Mouse (Mus musculus) CD8-positive naive resting alpha-beta T cell, adult 57 days (primary cell): ENCODE results near the gene Sptlc3. TPM values are rescaled to one million over a fixed set of nuclear protein-coding genes. Genes with fewer than 3 reads are reported as not detected.

ENCODE experiments used
- total RNA-seq: library from RNA; stranded (reverse); gene quantifications from one replicate; pipeline ENCODE4 v1.2.4, GENCODE M21; 2023

Sptlc3 gene
- not detected for total RNA-seq

DNA sequence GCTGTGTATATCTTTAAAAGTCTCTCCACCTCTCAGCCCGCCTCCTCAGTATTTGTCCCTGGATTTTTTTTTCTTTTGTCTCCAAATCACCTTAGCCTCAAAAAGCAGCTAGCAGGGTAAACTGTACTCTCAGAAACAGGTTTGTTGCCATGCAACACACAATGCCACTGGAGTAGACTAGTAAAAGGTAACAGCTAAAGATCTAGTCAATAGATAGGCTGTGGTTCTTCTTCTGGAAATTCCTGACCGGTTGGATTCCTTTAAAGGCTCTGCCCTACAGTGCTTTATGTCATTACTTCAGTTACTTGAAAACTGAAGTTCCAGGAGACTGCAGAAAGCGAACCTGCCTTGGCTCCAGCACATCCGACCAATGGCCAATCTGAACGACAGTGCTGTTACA is at the start of gene Sptlc3:
Sptlc3 (plus strand) TSS at position 78 of the 400 bp plus-strand sequence.

DNA sequence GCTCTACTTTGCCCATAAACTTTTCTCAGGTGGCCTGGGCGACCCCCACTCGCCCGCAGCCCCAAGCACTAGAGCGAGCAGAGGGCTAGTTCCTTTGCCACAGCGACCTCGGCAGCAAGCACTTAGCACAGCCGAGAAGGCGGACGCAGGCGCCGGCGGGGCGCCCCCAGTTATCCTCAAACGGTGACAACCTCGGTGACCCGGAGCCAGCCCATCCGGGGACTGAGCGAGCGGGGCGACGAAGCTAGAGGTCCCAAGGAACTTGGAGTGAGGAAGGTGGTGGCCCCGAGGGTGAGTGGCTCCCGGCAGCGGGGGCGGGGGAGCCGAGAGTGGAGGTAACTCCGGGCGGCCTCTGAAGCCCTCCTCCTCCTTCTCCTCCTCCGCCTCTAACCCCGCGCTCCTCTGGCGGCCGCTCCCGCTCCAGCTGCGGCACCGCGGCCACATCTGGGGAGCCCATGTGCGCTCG is 184.1 kb downstream of the Sptlc3 start, which contains the start of gene Ism1:
Ism1 (plus strand) TSS at position 370 of the 466 bp plus-strand sequence.

Other genes with a start within 250 kb of the Sptlc3 start
- gene Ism1, start 184.3 kb downstream of the Sptlc3 start, total RNA-seq = not detected